Mouse (Mus musculus): Measurements from ENCODE around the gene Hdgfl3.

The Hdgfl3 gene

GRCm38 (mm10) chr7:81854568-81855307, 79.5 kb downstream of the Hdgfl3 start:
- 33% methylated on average over 8 of the region's 8 CpGs for WGBS

- WGBS: 87% methylated on average over 3 of the region's 3 CpGs
These were observed 82.6 kb downstream of the Hdgfl3 start for GRCm38 (mm10) chr7:81851706-81852105.

- 86% methylated on average over 6 of the region's 6 CpGs for WGBS
These were observed 84.1 kb downstream of the Hdgfl3 start for GRCm38 (mm10) chr7:81850171-81850570.

GRCm38 (mm10) chr7:81849633-81850032, 84.6 kb downstream of the Hdgfl3 start:
- WGBS: 89% methylated on average over 7 of the region's 7 CpGs

GRCm38 (mm10) chr7:81849214-81849613, 85.1 kb downstream of the Hdgfl3 start:
- 93% methylated on average over 5 of the region's 5 CpGs for WGBS

- 78% methylated on average over 4 of the region's 4 CpGs for WGBS
These were observed 86.5 kb downstream of the Hdgfl3 start for GRCm38 (mm10) chr7:81847777-81848176.

GRCm38 (mm10) chr7:81847010-81847409, 87.3 kb downstream of the Hdgfl3 start:
- 48% methylated on average over 8 of the region's 8 CpGs for WGBS

- 92% methylated on average over 8 of the region's 8 CpGs for WGBS
These were observed 88.3 kb downstream of the Hdgfl3 start for GRCm38 (mm10) chr7:81846008-81846407.

GRCm38 (mm10) chr7:81845313-81845712, 89.0 kb downstream of the Hdgfl3 start:
- WGBS: 90% methylated on average over 3 of the region's 3 CpGs

GRCm38 (mm10) chr7:81844801-81845200, 89.5 kb downstream of the Hdgfl3 start:
- 94% methylated on average over 11 of the region's 11 CpGs for WGBS

GRCm38 (mm10) chr7:81843903-81844302, 90.4 kb downstream of the Hdgfl3 start:
- WGBS: 85% methylated on average over 8 of the region's 8 CpGs

GRCm38 (mm10) chr7:81842998-81843397, 91.3 kb downstream of the Hdgfl3 start:
- 70% methylated on average over 1 of the region's 1 CpGs for WGBS

- 81% methylated on average over 7 of the region's 7 CpGs for WGBS
These were observed 92.1 kb downstream of the Hdgfl3 start for GRCm38 (mm10) chr7:81842141-81842540.

GRCm38 (mm10) chr7:81841439-81841838, 92.8 kb downstream of the Hdgfl3 start:
- WGBS: 72% methylated on average over 6 of the region's 6 CpGs

GRCm38 (mm10) chr7:81840661-81841181, 93.6 kb downstream of the Hdgfl3 start:
- 37% methylated on average over 7 of the region's 7 CpGs for WGBS

GRCm38 (mm10) chr7:81839746-81840145, 94.5 kb downstream of the Hdgfl3 start:
- 52% methylated on average over 6 of the region's 6 CpGs for WGBS

- 87% methylated on average over 5 of the region's 5 CpGs for WGBS
These were observed 96.5 kb downstream of the Hdgfl3 start for GRCm38 (mm10) chr7:81837771-81838170.

GRCm38 (mm10) chr7:81835430-81835829, 98.8 kb downstream of the Hdgfl3 start:
- WGBS: 82% methylated on average over 5 of the region's 5 CpGs
